Mouse (Mus musculus): ENCODE measurements around the gene Tnrc18. TPM values are rescaled to one million over a fixed set of nuclear protein-coding genes. Genes with fewer than 3 reads are reported as not detected.

Tnrc18 gene
- polyA plus RNA-seq (2015; fragmentation: Nextera tagmentation; extraction: Ambion mirVana) = 21.6 and 28.1 TPM in 2 replicates

DNA sequence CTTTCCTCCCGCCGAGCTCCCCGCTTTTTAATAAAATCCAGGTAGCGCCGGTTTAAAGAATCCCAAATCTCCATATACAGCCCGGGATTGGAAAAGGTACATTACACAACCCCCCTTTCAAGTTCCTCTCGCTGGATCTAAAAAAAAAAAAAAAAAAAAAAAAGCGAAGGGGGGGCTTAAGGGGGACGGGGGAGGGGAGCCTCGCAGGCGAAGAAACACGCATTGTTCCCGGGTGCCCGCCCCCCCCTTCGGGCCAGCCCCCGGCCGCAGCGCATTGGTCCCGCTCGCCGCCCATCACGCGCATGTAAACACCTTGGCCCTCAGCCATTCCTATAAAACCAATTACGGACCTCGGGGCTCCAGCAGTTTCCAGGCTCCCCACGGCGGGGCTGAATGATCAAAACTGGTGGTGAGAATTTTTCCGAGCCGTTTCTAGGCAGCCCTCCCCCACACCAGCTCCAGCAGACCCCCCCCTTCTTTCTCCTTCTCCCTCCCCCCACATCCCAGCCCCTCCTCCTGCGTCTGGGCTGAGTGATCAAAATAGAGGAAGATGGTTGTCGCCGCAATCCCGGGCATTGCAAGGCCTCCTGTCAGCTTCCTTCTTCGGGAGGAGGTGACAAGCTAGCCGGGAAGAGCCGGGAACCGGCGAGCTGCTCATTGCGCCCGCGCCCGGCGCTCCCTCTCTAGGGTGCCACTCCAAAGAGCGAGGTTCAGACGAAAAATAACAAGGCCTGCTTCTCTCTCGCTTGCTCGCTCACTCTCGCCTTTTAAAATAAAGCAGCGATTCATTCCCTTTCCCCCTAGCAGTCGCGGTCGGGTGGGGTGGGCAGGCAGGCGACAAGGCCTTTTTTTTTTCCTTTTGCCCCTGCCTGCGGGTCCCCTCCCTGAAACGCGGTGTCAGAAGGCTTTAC lies at the start of gene Tnrc18:
Gene Tnrc18 (minus strand): TSS at position 139 of the 911 bp plus-strand sequence.
- Histone ChIP-seq H3K27me3 (no peaks in the 10 kb centered on the region), H3K27ac (peak within 1 kb of the TSS; percentile 100), H3K36me3 (no peaks in the 10 kb centered on the region), H3K9ac (peak within 1 kb of the TSS; percentile 99), H3K4me2 (peak within 1 kb of the TSS; percentile 80), H3K4me1 (peaks cover 19% of the 10 kb centered on the region), H3K9me3 (replicated peaks) (no peaks in the 10 kb centered on the region), H3K4me3 (replicated peaks) (peak within 1 kb of the TSS; percentile 95)
- WGBS = under 1% methylated on average over 49 of the region's 56 CpGs
- ATAC-seq (replicated peaks; ENCODE audit: low FRiP score) = peak; percentile 69

DNA sequence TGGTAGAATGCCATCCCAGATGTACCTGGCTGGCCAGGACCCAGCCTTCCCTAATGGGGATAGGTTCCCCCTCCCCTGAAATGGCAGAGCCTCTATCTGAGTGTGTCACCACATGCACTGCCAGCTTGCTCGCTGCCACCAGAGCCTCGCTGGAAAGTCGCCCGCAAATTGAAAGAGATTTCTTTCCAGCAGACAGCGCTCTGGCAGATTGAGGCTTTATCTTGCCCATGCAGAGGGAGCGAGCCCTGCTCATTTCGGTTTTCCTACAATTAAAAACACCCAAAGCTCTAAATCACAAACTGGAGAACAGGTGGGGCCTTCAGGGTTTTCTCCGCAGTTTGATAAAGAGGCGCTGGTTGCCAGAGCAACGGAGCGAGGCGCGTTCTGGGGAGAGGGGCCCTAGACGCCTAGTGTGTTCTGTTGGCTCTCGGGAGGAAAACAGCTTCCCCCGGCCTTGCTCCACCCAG lies 40.3 kb upstream of the Tnrc18 start:
- H3K27me3 ChIP-seq = no peaks in the 10 kb centered on the region
- no peak overlapping the region for H3K9ac ChIP-seq
- peaks cover 5% of the 10 kb centered on the region; the same call in 1 of the 2 replicates for H3K4me1 ChIP-seq
- no peak overlapping the region for H3K27ac ChIP-seq
- WGBS = 57% methylated on average over 16 of the region's 16 CpGs
- H3K4me3 ChIP-seq (replicated peaks) = no peak overlapping the region
- peaks cover 3% of the 10 kb centered on the region; the same call in 1 of the 2 replicates for H3K9me3 ChIP-seq (replicated peaks)
- H3K36me3 ChIP-seq = peaks cover 3% of the 10 kb centered on the region; the same call in 1 of the 2 replicates
- H3K4me2 ChIP-seq = no peak overlapping the region
- no peak for ATAC-seq (replicated peaks; ENCODE audit: low FRiP score)

DNA sequence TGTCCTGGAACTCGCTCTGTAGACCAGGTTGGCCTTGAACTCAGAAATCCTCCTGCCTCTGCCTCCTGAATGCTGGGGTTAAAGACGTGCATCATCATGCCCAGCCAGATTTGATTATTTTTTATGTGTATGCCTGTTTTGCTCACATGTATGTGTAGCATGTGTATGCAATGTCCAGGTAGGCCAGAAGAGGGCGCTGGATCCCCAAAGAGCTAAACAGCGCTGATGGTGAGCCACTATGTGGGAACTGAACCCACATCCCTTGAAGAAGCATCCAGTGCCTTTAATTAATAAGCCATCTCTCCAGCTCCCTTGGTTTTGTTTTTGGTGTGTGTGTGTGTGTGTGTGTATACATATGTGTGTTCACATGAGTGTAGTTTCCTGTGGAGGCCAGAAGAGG lies 38.9 kb upstream of the Tnrc18 start:
- WGBS = 80% methylated on average over 4 of the region's 4 CpGs
- no peak overlapping the region for H3K27ac ChIP-seq
- no peak overlapping the region for H3K4me3 ChIP-seq (replicated peaks)
- no peak overlapping the region for H3K4me2 ChIP-seq
- H3K36me3 ChIP-seq = peaks cover 3% of the 10 kb centered on the region; the same call in 1 of the 2 replicates
- H3K9ac ChIP-seq = no peak overlapping the region
- no peak for ATAC-seq (replicated peaks; ENCODE audit: low FRiP score)
- no peaks in the 10 kb centered on the region for H3K27me3 ChIP-seq
- H3K9me3 ChIP-seq (replicated peaks) = peaks cover 3% of the 10 kb centered on the region; the same call in 1 of the 2 replicates
- peaks cover 5% of the 10 kb centered on the region; the same call in 1 of the 2 replicates for H3K4me1 ChIP-seq

DNA sequence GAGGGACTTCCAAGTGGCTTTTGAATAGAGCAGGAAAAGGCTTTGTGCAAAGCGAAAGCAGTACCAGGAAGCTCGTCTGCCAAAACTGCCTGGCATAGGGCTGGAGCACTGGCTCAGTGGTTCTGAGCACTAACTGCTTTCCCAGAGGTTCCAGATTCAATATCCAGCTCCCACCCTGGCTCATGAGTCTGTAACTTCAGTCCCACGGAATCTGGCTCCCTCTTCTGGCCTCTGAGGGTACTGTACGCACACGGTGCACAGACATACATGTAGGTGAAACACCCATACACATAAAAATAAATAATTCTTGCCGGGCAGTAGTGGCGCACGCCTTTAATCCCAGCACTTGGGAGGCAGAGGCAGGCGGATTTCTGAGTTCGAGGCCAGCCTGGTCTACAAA lies 37.4 kb upstream of the Tnrc18 start:
- no peak overlapping the region for H3K4me2 ChIP-seq
- H3K9ac ChIP-seq = no peak overlapping the region
- H3K27me3 ChIP-seq = no peaks in the 10 kb centered on the region
- no peak overlapping the region for H3K4me3 ChIP-seq (replicated peaks)
- ATAC-seq (replicated peaks; ENCODE audit: low FRiP score) = no peak
- H3K27ac ChIP-seq = no peak overlapping the region
- WGBS = 85% methylated on average over 10 of the region's 10 CpGs
- peaks cover 5% of the 10 kb centered on the region; the same call in 1 of the 2 replicates for H3K4me1 ChIP-seq
- peaks cover 3% of the 10 kb centered on the region; the same call in 1 of the 2 replicates for H3K9me3 ChIP-seq (replicated peaks)
- peaks cover 3% of the 10 kb centered on the region; the same call in 1 of the 2 replicates for H3K36me3 ChIP-seq

DNA sequence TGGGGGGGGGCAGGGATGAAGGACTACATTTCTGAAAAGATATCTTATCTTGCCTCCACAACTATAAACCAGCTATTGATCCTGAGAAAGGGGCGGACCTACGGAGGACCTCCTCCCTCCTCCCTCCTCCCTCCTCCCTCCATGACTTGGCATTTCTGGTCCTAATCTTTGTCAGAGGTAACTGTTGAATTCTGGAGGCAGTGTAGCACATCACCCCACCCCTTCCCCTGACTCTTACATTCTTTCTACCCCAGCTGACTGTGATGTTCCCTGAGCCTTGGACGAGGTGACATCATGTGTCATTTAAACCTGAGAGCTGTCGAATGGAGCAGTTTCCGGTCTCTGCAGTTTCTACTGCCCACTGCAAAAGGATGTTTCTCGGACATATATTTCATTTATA lies 36.1 kb upstream of the Tnrc18 start:
- Histone ChIP-seq H3K9ac (no peak overlapping the region), H3K36me3 (peaks cover 3% of the 10 kb centered on the region; the same call in 1 of the 2 replicates), H3K4me2 (no peak overlapping the region), H3K4me3 (replicated peaks) (no peak overlapping the region), H3K4me1 (peaks cover 5% of the 10 kb centered on the region; the same call in 1 of the 2 replicates), H3K27ac (no peak overlapping the region), H3K9me3 (replicated peaks) (peaks cover 3% of the 10 kb centered on the region; the same call in 1 of the 2 replicates), H3K27me3 (no peaks in the 10 kb centered on the region)
- ATAC-seq (replicated peaks; ENCODE audit: low FRiP score) = no peak
- 73% methylated on average over 6 of the region's 6 CpGs for WGBS

DNA sequence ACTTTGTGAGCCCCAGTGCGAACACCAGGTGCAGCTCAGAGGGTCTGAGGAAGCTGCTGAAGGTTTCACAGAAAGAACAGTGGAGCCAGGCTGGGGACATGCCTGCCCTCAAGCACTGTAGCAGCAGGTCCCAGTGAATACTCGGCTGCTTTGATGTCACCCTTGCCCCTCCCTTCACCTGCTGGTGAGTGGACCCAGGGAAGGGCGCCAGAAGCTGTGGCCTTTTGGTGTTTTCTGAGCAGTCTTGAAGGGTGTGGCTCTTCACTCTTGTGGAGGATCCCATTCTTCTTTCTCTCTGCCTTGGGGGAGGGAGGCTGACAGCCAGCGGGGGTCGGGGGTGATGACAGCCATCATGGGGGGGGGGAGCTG lies 34.2 kb upstream of the Tnrc18 start:
- H3K4me3 ChIP-seq (replicated peaks) = no peak overlapping the region
- WGBS = 41% methylated on average over 5 of the region's 5 CpGs
- no peak overlapping the region for H3K4me2 ChIP-seq
- H3K9me3 ChIP-seq (replicated peaks) = peaks cover 3% of the 10 kb centered on the region; the same call in 1 of the 2 replicates
- H3K36me3 ChIP-seq = peaks cover 3% of the 10 kb centered on the region; the same call in 1 of the 2 replicates
- ATAC-seq (replicated peaks; ENCODE audit: low FRiP score) = no peak
- H3K9ac ChIP-seq = no peak overlapping the region
- H3K4me1 ChIP-seq = no peaks in the 10 kb centered on the region
- no peaks in the 10 kb centered on the region for H3K27me3 ChIP-seq
- H3K27ac ChIP-seq = no peak overlapping the region

DNA sequence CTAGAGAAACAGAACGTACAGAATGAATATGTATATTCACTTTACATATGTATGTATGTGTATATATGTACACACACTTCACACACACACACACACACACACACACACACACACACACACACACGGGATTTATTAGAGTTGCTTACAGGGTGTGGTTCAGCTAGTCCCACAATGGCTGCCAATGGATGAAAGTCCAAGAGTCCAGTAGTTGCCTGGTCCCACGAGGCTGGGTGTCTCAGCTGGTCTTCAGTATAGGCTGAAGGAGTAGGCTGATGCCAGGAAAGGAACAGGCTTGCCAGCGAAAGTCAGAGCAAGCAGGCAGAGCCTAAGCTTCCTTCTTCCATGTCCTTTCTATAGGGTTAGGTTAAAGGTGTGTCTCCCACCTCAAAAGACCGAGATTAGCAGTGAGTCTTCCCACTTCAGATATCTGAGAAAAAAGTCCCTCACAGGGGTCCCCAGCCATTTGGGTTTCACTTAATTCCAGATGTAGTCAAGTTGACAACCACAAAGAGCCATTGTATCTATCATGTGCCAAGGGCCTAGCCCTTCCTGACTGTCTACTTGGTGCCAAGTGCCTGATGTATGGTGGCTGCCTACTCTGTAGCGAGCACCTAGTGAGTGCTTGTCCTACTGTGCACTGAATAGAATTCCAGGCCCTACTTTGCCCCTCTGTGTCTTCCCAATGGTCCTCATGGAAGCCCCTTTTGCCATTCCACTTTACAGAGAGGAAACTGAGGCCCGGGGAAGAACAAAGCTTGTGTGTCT lies 33.6 kb upstream of the Tnrc18 start:
- ATAC-seq (replicated peaks; ENCODE audit: low FRiP score) = no peak
- no peak overlapping the region for H3K9ac ChIP-seq
- no peak overlapping the region for H3K4me2 ChIP-seq
- no peak overlapping the region for H3K4me3 ChIP-seq (replicated peaks)
- H3K27me3 ChIP-seq = no peaks in the 10 kb centered on the region
- 81% methylated on average over 7 of the region's 7 CpGs for WGBS
- no peak overlapping the region for H3K27ac ChIP-seq
- H3K36me3 ChIP-seq = no peaks in the 10 kb centered on the region
- H3K4me1 ChIP-seq = no peaks in the 10 kb centered on the region
- H3K9me3 ChIP-seq (replicated peaks) = no peaks in the 10 kb centered on the region

DNA sequence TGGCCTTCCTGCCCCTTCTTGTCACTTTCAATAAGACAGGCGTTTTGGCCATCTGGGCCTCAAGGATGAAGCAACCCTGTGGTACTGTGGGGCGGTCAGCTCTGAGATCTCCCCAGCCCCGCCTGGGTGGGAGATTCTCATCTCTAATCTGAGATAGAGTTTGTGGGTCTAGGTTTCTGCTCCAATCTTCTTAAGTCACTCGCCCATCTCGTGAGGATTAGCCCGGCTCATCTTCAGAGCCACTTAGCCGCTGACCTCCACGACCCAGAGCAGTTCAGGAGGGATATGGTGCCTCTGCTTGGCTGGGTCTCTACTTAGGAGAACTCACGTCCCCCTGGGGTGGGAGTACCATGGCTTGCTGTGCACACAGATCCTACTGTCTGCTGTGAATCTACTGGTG lies 33.0 kb upstream of the Tnrc18 start:
- Histone ChIP-seq H3K4me3 (replicated peaks) (no peak overlapping the region), H3K27ac (no peak overlapping the region), H3K4me1 (no peaks in the 10 kb centered on the region), H3K9ac (no peak overlapping the region), H3K36me3 (no peaks in the 10 kb centered on the region), H3K9me3 (replicated peaks) (no peaks in the 10 kb centered on the region), H3K4me2 (no peak overlapping the region), H3K27me3 (no peaks in the 10 kb centered on the region)
- ATAC-seq (replicated peaks; ENCODE audit: low FRiP score) = no peak
- WGBS = 73% methylated on average over 9 of the region's 9 CpGs

DNA sequence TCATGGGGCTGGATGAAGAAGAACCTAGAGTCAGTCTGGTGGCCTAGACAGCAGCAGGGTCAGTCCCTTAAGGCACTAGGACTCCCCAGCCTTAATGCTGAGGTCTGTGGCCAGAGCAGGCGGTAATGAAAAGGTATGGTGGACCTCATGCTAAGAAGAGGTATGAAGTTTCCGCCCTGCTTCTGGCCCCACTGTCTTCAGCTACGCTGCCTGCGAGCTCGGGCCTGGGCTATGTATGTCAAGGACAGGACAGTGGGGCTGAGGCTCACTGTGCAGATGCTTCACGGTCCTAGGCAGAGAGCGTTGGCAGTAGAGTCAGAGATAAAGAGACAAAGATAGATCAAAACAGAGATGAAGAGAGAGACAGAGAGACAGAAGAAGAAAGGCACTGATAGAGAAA lies 31.4 kb upstream of the Tnrc18 start:
- no peaks in the 10 kb centered on the region for H3K9me3 ChIP-seq (replicated peaks)
- no peak overlapping the region for H3K27ac ChIP-seq
- H3K27me3 ChIP-seq = no peaks in the 10 kb centered on the region
- no peak overlapping the region for H3K4me2 ChIP-seq
- WGBS = 91% methylated on average over 7 of the region's 7 CpGs
- no peak overlapping the region for H3K9ac ChIP-seq
- H3K36me3 ChIP-seq = no peaks in the 10 kb centered on the region
- no peaks in the 10 kb centered on the region for H3K4me1 ChIP-seq
- H3K4me3 ChIP-seq (replicated peaks) = no peak overlapping the region
- ATAC-seq (replicated peaks; ENCODE audit: low FRiP score) = no peak

DNA sequence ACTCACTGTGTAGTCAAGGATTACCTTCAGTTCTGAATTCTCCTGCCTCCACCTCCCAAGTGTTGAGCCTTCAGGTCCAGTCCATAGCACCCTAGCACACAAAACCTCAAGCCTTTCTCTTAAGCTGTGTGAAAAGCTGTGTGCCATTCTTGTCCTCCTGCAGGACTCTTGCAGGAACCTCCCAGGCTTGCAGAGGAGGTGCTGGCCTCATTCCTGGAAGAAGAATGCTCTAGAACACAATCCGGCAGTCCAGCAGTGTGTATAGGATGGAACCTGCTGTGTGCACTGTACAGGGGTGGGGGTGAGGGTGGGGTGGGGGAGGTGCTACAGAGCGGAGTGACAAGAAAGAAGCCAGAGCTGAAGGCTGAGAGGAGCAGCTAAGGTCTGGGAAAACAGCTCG lies 30.7 kb upstream of the Tnrc18 start:
- H3K4me1 ChIP-seq = no peaks in the 10 kb centered on the region
- H3K27me3 ChIP-seq = no peaks in the 10 kb centered on the region
- no peak overlapping the region for H3K4me2 ChIP-seq
- no peak overlapping the region for H3K9ac ChIP-seq
- H3K36me3 ChIP-seq = no peaks in the 10 kb centered on the region
- no peaks in the 10 kb centered on the region for H3K9me3 ChIP-seq (replicated peaks)
- no peak for ATAC-seq (replicated peaks; ENCODE audit: low FRiP score)
- no peak overlapping the region for H3K4me3 ChIP-seq (replicated peaks)
- WGBS = 63% methylated on average over 3 of the region's 3 CpGs
- H3K27ac ChIP-seq = no peak overlapping the region

DNA sequence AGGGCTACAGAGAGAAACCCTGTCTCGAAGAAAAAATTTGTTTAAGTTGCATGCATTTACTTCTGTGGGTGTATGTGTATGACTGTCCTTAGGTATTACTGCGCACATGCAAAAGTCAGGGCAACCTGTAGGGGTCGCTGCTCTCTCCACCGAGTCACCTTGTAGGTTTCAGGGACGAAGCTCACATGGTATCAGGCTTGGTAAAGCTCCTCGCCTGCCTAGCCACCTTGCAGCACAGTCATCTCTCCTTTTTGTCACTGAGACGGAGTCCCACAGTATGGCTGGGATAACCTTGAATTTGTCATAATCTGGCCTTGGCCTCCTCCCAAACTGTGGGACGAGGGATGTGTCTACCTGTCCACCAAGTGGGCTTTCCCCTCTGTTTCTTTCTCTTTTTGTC lies 27.0 kb upstream of the Tnrc18 start:
- WGBS = 69% methylated on average over 8 of the region's 8 CpGs
- H3K4me1 ChIP-seq = peaks cover 15% of the 10 kb centered on the region
- no peak overlapping the region for H3K4me2 ChIP-seq
- no peaks in the 10 kb centered on the region for H3K36me3 ChIP-seq
- no peak overlapping the region for H3K4me3 ChIP-seq (replicated peaks)
- no peak overlapping the region for H3K9ac ChIP-seq
- ATAC-seq (replicated peaks; ENCODE audit: low FRiP score) = no peak
- no peak overlapping the region for H3K27ac ChIP-seq
- H3K27me3 ChIP-seq = no peaks in the 10 kb centered on the region
- H3K9me3 ChIP-seq (replicated peaks) = no peaks in the 10 kb centered on the region
